Mouse (Mus musculus) monocyte, adult 5-6 weeks (primary cell): ENCODE results near the gene Bicra. TPM values are rescaled to one million over a fixed set of nuclear protein-coding genes. Genes with fewer than 3 reads are reported as not detected.

ENCODE experiments used
- ATAC-seq: fragments of 153-309, 156-312 bp; replicated peaks from 2 replicates; pipeline ENCODE4 v1.8.0; 2017; ENCODE audit warnings: mild to moderate bottlenecking; ENCODE audit not compliant: low TSS enrichment, insufficient number of reproducible peaks, severe bottlenecking, poor library complexity, low FRiP score
- total RNA-seq: library from RNA; stranded (forward); fragments of 200-1000, 200-491, 200-594 nt; gene quantifications from 3 replicates; pipeline ENCODE4 v1.2.3, GENCODE M21; 2017

Bicra gene
- total RNA-seq, 1 experiment from 2014 or later, result 2.2 TPM

GRCm38 (mm10) chr7:16024603-16025222, 23.0 kb downstream of the Bicra start:
- ATAC-seq, result no peak

GRCm38 (mm10) chr7:16019256-16020094, 28.2 kb downstream of the Bicra start:
- ATAC-seq, result peak; percentile 48

GRCm38 (mm10) chr7:16018016-16018810, 29.5 kb downstream of the Bicra start:
- peak; percentile 84 for ATAC-seq

- ATAC-seq, result no peak
Measured at GRCm38 (mm10) chr7:16015384-16015783, 32.3 kb downstream of the Bicra start.

GRCm38 (mm10) chr7:16014521-16015175, 33.1 kb downstream of the Bicra start:
- no peak for ATAC-seq

- no peak for ATAC-seq
Measured at GRCm38 (mm10) chr7:16013722-16014275, 33.9 kb downstream of the Bicra start.

GRCm38 (mm10) chr7:16012576-16013263, 35.0 kb downstream of the Bicra start:
- no peak; the same call in 1 of the 2 replicates for ATAC-seq

GRCm38 (mm10) chr7:16011418-16012085, 36.2 kb downstream of the Bicra start:
- ATAC-seq, result no peak

GRCm38 (mm10) chr7:16010649-16011048, 37.1 kb downstream of the Bicra start:
- no peak for ATAC-seq

- no peak for ATAC-seq
Measured at GRCm38 (mm10) chr7:16009636-16010035, 38.1 kb downstream of the Bicra start.

GRCm38 (mm10) chr7:16005020-16005419, 42.7 kb downstream of the Bicra start:
- ATAC-seq, result no peak

- no peak for ATAC-seq
Measured at GRCm38 (mm10) chr7:16004177-16004856, 43.4 kb downstream of the Bicra start.

- no peak for ATAC-seq
Measured at GRCm38 (mm10) chr7:16003032-16003431, 44.7 kb downstream of the Bicra start.

GRCm38 (mm10) chr7:16002171-16002570, 45.5 kb downstream of the Bicra start:
- ATAC-seq, result peak; percentile 51; the same call in 1 of the 2 replicates

GRCm38 (mm10) chr7:16001691-16002090, 46.0 kb downstream of the Bicra start:
- no peak for ATAC-seq

- ATAC-seq, result no peak
Measured at GRCm38 (mm10) chr7:15993789-15994188, 53.9 kb downstream of the Bicra start.

- no peak for ATAC-seq
Measured at GRCm38 (mm10) chr7:15993152-15993551, 54.6 kb downstream of the Bicra start.
